Mouse (Mus musculus) forebrain, embryonic 15.5 days (tissue): ENCODE results near the gene Pramel6. TPM values are rescaled to one million over a fixed set of nuclear protein-coding genes. Genes with fewer than 3 reads are reported as not detected.

Experiments used
- ATAC-seq: fragments of 200-750 bp; cut with Nextera tagmentation; replicated peaks from 2 replicates; pipeline ENCODE4 v1.8.0; 2017; ENCODE audit warnings: mild to moderate bottlenecking, moderate TSS enrichment, moderate library complexity
- H3K27ac ChIP-seq: fragments of 300-500 bp; sonication (generic); replicated peaks from 2 replicates; pipeline ENCODE4 v1.5.1; 2015; ENCODE audit warnings: mild to moderate bottlenecking, inconsistent platforms
- H3K27me3 ChIP-seq: fragments of 300-500 bp; sonication (generic); 2 replicates; pipeline ENCODE4 v1.6.1; 2015; ENCODE audit warnings: inconsistent platforms
- H3K36me3 ChIP-seq: fragments of 300-500 bp; sonication (generic); 2 replicates; pipeline ENCODE4 v1.6.1; 2015; ENCODE audit warnings: mild to moderate bottlenecking, inconsistent platforms
- H3K4me1 ChIP-seq: fragments of 300-500 bp; sonication (generic); 2 replicates; pipeline ENCODE4 v1.6.1; 2015; ENCODE audit warnings: inconsistent platforms
- H3K4me2 ChIP-seq: fragments of 300-500 bp; sonication (generic); replicated peaks from 2 replicates; pipeline ENCODE4 v1.6.1; 2015; ENCODE audit warnings: mild to moderate bottlenecking, inconsistent platforms
- H3K4me3 ChIP-seq: fragments of 300-500 bp; sonication (generic); 2 replicates; pipeline ENCODE4 v1.5.1; 2015; ENCODE audit warnings: mild to moderate bottlenecking, inconsistent platforms
- H3K9ac ChIP-seq: fragments of 300-500 bp; sonication (generic); replicated peaks from 2 replicates; pipeline ENCODE4 v1.6.1; 2015; ENCODE audit warnings: mild to moderate bottlenecking, inconsistent platforms
- H3K9me3 ChIP-seq: fragments of 300-500 bp; sonication (generic); 2 replicates; pipeline ENCODE4 v1.6.1; 2016; ENCODE audit warnings: inconsistent platforms
- whole genome bisulfite sequencing: fragments of 180-500 bp; shearing (Covaris S2); methylation state at CpG from one replicate; pipeline ENCODE4 v1.1.7; 2015; ENCODE audit warnings: mixed read lengths; 5-methylcytosine and 5-hydroxymethylcytosine counted together
- polyA plus RNA-seq: library from polyadenylated mRNA; unstranded; fragments of >200 nt; fragmentation: Nextera tagmentation; extraction: Ambion mirVana; gene quantifications from 2 replicates; pipeline ENCODE4 v1.2.1, GENCODE M21; 2015

Gene Pramel6
- polyA plus RNA-seq, 1 experiment from 2014 or later, result not detected

- no peak within 1 kb of the TSS for H3K4me2 ChIP-seq
- no peaks in the 10 kb centered on the region for H3K27me3 ChIP-seq
- H3K4me1 ChIP-seq, result no peaks in the 10 kb centered on the region
- no peaks in the 10 kb centered on the region for H3K9me3 ChIP-seq
- ATAC-seq, result no peak
- no peak within 1 kb of the TSS for H3K27ac ChIP-seq
- H3K9ac ChIP-seq, result no peak within 1 kb of the TSS
- no peak within 1 kb of the TSS for H3K4me3 ChIP-seq
- WGBS, result 90% methylated on average over 1 of the region's 1 CpGs
- no peaks in the 10 kb centered on the region for H3K36me3 ChIP-seq
These were observed 39.1 kb downstream of the Pramel6 start, which contains the start of gene Olfr1128 for GRCm38 (mm10) chr2:87545442-87545841. Gene Olfr1128 (minus strand): TSS chr2:87545542.

Other genes starting within 250 kb of the Pramel6 start
- gene Olfr1116, start 239.0 kb upstream of the Pramel6 start, polyA plus RNA-seq, result not detected in 2 replicates
- not detected in 2 replicates for gene Olfr1118, start 199.0 kb upstream of the Pramel6 start, polyA plus RNA-seq
- gene Olfr1120, start 151.8 kb upstream of the Pramel6 start, polyA plus RNA-seq, result not detected in 2 replicates
- not detected in 2 replicates for gene Olfr1121, start 136.7 kb upstream of the Pramel6 start, polyA plus RNA-seq
- gene Olfr1122, start 120.7 kb upstream of the Pramel6 start, polyA plus RNA-seq, result not detected in 2 replicates
- gene Olfr1123, start 89.9 kb upstream of the Pramel6 start, polyA plus RNA-seq, result not detected in 2 replicates
- gene Olfr1124, start 76.3 kb upstream of the Pramel6 start, polyA plus RNA-seq, result 0.08 TPM in 1 of 2 replicates, not detected in the other
- not detected in 2 replicates for gene Olfr1126, start 52.6 kb upstream of the Pramel6 start, polyA plus RNA-seq
- not detected in 2 replicates for gene Pramel7, start 9.5 kb upstream of the Pramel6 start, polyA plus RNA-seq
- not detected in 2 replicates for gene Olfr153, start 25.2 kb downstream of the Pramel6 start, polyA plus RNA-seq
- gene Olfr1128, start 39.0 kb downstream of the Pramel6 start, polyA plus RNA-seq, result not detected in 2 replicates
- not detected in 2 replicates for gene Olfr1129, start 67.3 kb downstream of the Pramel6 start, polyA plus RNA-seq
- not detected in 2 replicates for gene Olfr1130, start 99.6 kb downstream of the Pramel6 start, polyA plus RNA-seq
- not detected in 2 replicates for gene Olfr1131, start 120.5 kb downstream of the Pramel6 start, polyA plus RNA-seq
- not detected in 2 replicates for gene Olfr1132, start 131.0 kb downstream of the Pramel6 start, polyA plus RNA-seq
- gene Olfr1133, start 140.8 kb downstream of the Pramel6 start, polyA plus RNA-seq, result not detected in 2 replicates
- not detected in 2 replicates for gene Olfr1134, start 151.9 kb downstream of the Pramel6 start, polyA plus RNA-seq
- gene Olfr1135, start 167.1 kb downstream of the Pramel6 start, polyA plus RNA-seq, result not detected in 2 replicates
- not detected in 2 replicates for gene Olfr1136, start 187.4 kb downstream of the Pramel6 start, polyA plus RNA-seq
- not detected in 2 replicates for gene Olfr1137, start 206.6 kb downstream of the Pramel6 start, polyA plus RNA-seq
- gene Olfr1138, start 233.4 kb downstream of the Pramel6 start, polyA plus RNA-seq, result not detected in 2 replicates
- gene Olfr1140, start 237.2 kb downstream of the Pramel6 start, polyA plus RNA-seq, result not detected in 2 replicates
- gene Olfr1141, start 247.4 kb downstream of the Pramel6 start, polyA plus RNA-seq, result not detected in 2 replicates